Mouse (Mus musculus): ENCODE data around the gene Chrna1.

Gene Chrna1

GRCm38 (mm10) chr2:73518311-73518710, 61.8 kb downstream of the Chrna1 start:
- no peak for DNase-seq (ENCODE audit: low spot score)

GRCm38 (mm10) chr2:73514178-73514577, 66.0 kb downstream of the Chrna1 start:
- DNase-seq (ENCODE audit: low spot score), result no peak

All from lung, postnatal 25 days (tissue).